Mouse (Mus musculus) gastrocnemius, postnatal 10 days (tissue): Measurements from ENCODE around the gene Polr3f. TPM values are rescaled to one million over a fixed set of nuclear protein-coding genes. Genes with fewer than 3 reads are reported as not detected.

Source experiments
- DNase-seq: peaks from one replicate; pipeline ENCODE4 v3.0.0; 2021; ENCODE audit warnings: mixed read lengths
- long read RNA-seq, 2 experiments: library from polyadenylated mRNA; stranded (forward); transcript quantifications; one replicate each; pipeline ENCODE4 v2.0.0; 2021
- total RNA-seq, 2 experiments: library from RNA; stranded (reverse); gene quantifications; 2 replicates each; pipeline ENCODE4 v1.2.3; 2021

Polr3f gene
- total RNA-seq: 10 to 100 TPM; 11.8 TPM
- long read RNA-seq, experiment 1, full-length matches to known transcripts: 4 of 4 reads
- long read RNA-seq, experiment 1, partial matches to known transcripts: 0 of 4 reads
- long read RNA-seq, experiment 1, other reads (novel, unspliced or antisense): 0 of 4 reads
- long read RNA-seq, experiment 2, full-length matches to known transcripts: 1 of 1 reads
- long read RNA-seq, experiment 2, partial matches to known transcripts: 0 of 1 reads
- long read RNA-seq, experiment 2, other reads (novel, unspliced or antisense): 0 of 1 reads

GRCm38 (mm10) chr2:144526981-144527820, at the start of gene Polr3f, which contains the start of gene Dzank1:
Gene Polr3f, plus strand, starts transcription at chr2:144527718.
Gene Dzank1, minus strand, starts transcription at chr2:144527414.
- DNase-seq: peak; percentile 90

GRCm38 (mm10) chr2:144479421-144479820, 48.1 kb upstream of the Polr3f start:
- no peak for DNase-seq

- no peak for DNase-seq
These were observed 43.4 kb upstream of the Polr3f start for GRCm38 (mm10) chr2:144484084-144484483.

GRCm38 (mm10) chr2:144485439-144485838, 42.1 kb upstream of the Polr3f start:
- DNase-seq: no peak

GRCm38 (mm10) chr2:144487476-144487875, 40.0 kb upstream of the Polr3f start:
- DNase-seq: no peak

GRCm38 (mm10) chr2:144489342-144489741, 38.2 kb upstream of the Polr3f start:
- DNase-seq: no peak

GRCm38 (mm10) chr2:144502134-144502533, 25.4 kb upstream of the Polr3f start:
- no peak for DNase-seq

GRCm38 (mm10) chr2:144514619-144515018, 12.9 kb upstream of the Polr3f start:
- DNase-seq: no peak

GRCm38 (mm10) chr2:144519772-144520171, 7.7 kb upstream of the Polr3f start:
- no peak for DNase-seq

GRCm38 (mm10) chr2:144525856-144526255, 1.7 kb upstream of the Polr3f start:
- no peak for DNase-seq

GRCm38 (mm10) chr2:144527821-144528174, 280 bp downstream of the Polr3f start:
- DNase-seq: no peak

- no peak for DNase-seq
These were observed 9.6 kb downstream of the Polr3f start for GRCm38 (mm10) chr2:144537123-144537522.

GRCm38 (mm10) chr2:144541246-144541645, 13.7 kb downstream of the Polr3f start:
- no peak for DNase-seq

- DNase-seq: no peak
These were observed 16.2 kb downstream of the Polr3f start for GRCm38 (mm10) chr2:144543670-144544069.

GRCm38 (mm10) chr2:144544630-144545029, 17.1 kb downstream of the Polr3f start:
- no peak for DNase-seq

GRCm38 (mm10) chr2:144545061-144545460, 17.5 kb downstream of the Polr3f start:
- DNase-seq: no peak

- no peak for DNase-seq
These were observed 18.0 kb downstream of the Polr3f start for GRCm38 (mm10) chr2:144545481-144545880.

GRCm38 (mm10) chr2:144547559-144547958, 20.0 kb downstream of the Polr3f start:
- no peak for DNase-seq

GRCm38 (mm10) chr2:144550529-144550928, 23.0 kb downstream of the Polr3f start, which contains the start of gene Rbbp9:
Gene Rbbp9, minus strand, starts transcription at chr2:144550869.
- DNase-seq: peak; percentile 27

- DNase-seq: no peak
These were observed 26.4 kb downstream of the Polr3f start for GRCm38 (mm10) chr2:144553905-144554304.

GRCm38 (mm10) chr2:144555286-144555819, 27.8 kb downstream of the Polr3f start:
- no peak for DNase-seq

- peak; percentile 94 for DNase-seq
These were observed 28.5 kb downstream of the Polr3f start, which contains the start of gene Sec23b for GRCm38 (mm10) chr2:144555820-144556552. Gene Sec23b, plus strand, starts transcription at chr2:144556229.
